Mouse (Mus musculus) ES-Bruce4 (cell line): Measurements from ENCODE around the gene Selenot.

Experiments
- CTCF ChIP-seq: IDR thresholded peaks from one replicate; pipeline ENCODE4 v1.8.1; 2011; ENCODE audit warnings: low read depth, low read length
- EP300 ChIP-seq: IDR thresholded peaks from 2 replicates; pipeline ENCODE4 v1.6.1; 2011; ENCODE audit warnings: low read depth, low read length; ENCODE audit not compliant: insufficient read depth
- POLR2A ChIP-seq: IDR thresholded peaks from one replicate; pipeline ENCODE4 v1.8.1; 2011; ENCODE audit warnings: low read length; ENCODE audit not compliant: insufficient read depth

DNA sequence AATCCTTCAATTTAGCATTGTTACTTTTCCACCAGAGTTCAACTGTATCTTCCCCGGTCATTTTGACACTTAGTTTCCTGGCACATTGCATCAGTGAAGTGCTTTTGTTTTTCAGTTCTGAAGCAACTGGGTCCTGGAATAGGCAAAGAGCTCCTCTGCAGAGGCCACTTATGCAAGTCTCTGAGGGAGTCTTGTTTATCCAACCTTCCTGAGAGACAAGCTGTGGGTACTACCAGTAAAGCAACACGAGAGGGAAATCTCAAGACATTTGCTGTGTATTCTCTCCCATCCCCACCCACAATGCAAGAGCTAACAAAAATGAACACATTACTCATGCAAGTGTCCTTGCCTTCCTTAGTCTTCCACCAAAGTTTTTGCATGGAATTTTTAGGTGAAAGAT, 55.3 kb downstream of the Selenot start:
- TF ChIP-seq EP300 (no peak), POLR2A (no peak), CTCF (no peak)
